Mouse (Mus musculus): ENCODE measurements around the gene Aurkaip1.
A peak's percentile ranks its signal among the peaks of the same experiment; 100 is the strongest.
"Not testable (repeated sequence)": the region's sequence is repeated elsewhere in the genome, so short reads cannot be mapped to it uniquely, and the experiment has no call there.

Aurkaip1 gene

DNA sequence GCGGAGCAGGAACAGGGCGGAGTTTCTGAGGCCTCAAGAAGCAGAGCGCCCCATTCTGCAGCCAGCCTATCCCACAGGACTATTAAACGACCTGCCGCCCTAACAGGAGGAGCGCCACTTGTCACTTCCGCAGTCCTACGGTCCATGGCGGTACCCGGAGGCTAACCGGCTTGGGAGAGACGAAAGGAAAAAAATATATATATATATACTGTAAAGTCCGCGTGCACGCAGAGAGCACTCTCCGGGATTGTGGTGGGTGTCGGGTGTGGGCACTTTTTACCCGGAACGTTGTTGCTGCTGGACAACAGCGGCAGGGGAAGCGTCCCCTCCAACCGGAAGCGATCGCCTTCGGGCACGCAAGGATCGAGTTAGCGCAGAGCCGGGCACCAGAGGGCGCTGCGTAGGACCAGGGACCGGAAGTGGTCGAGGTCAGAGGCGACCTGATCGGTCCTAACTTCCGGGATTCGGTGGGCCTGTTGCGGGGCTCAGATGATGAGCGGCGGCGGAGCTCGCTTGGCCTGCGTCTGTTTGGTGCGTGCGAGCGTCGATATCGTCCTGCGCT is at the start of gene Aurkaip1:
Aurkaip1 (plus strand) TSS at position 68 of the 562 bp plus-strand sequence.
- H3K4me3 ChIP-seq (replicated peaks; ENCODE audit: low read length) = peak within 1 kb of the TSS; percentile 94
- peaks cover 35% of the 10 kb centered on the region for H3K36me3 ChIP-seq (ENCODE audit: insufficient read depth, low read length)
- H3K27me3 ChIP-seq (ENCODE audit: insufficient read depth, low read length) = no peaks in the 10 kb centered on the region
- peaks cover 42% of the 10 kb centered on the region for H3K4me1 ChIP-seq (replicated peaks; ENCODE audit: low read depth, low read length)
- no peaks in the 10 kb centered on the region for H3K9me3 ChIP-seq (ENCODE audit: low read length)
- TF ChIP-seq CTCF (conservative IDR thresholded peaks at IDR 0.05; ENCODE audit: low read length) (peak; percentile 59), NANOG (IDR thresholded peaks at IDR 0.05; ENCODE audit: borderline replicate concordance, low read length) (no peak)

DNA sequence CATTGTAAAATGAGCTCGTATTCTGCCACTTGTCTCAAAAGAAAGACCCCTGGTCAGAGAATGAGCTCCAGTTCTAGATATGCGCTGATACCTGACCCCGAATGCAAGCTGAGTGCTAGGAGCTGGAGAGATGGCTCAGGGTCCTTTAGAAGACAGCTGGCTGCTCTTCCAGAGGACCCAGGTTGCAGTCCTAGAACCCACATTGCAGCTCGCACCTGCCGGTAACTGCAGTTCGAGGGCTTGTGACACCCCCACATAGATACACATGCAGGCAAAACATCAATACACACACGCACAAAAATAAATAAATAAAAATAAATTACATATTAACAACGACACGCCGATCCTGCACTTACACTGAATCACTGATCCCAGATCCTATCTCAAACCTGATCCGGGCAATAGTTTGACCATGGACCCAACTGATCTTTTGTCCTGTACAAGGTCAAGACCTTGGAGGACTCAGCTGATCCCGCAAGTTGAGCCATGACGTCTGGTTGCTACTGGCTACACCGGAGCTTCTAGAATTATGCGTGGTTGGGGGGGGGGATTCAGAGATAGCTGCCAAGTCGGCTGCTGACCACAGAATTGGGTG is 47.5 kb upstream of the Aurkaip1 start:
- Histone ChIP-seq H3K27me3 (ENCODE audit: insufficient read depth, low read length) (peaks cover 20% of the 10 kb centered on the region), H3K36me3 (ENCODE audit: insufficient read depth, low read length) (no peaks in the 10 kb centered on the region), H3K4me3 (replicated peaks; ENCODE audit: low read length) (peak overlapping the region; percentile 83), H3K4me1 (replicated peaks; ENCODE audit: low read depth, low read length) (peaks cover 29% of the 10 kb centered on the region), H3K9me3 (ENCODE audit: low read length) (no peaks in the 10 kb centered on the region)
- TF ChIP-seq NANOG (IDR thresholded peaks at IDR 0.05; ENCODE audit: borderline replicate concordance, low read length) (no peak), POU5F1 (IDR thresholded peaks at IDR 0.05; ENCODE audit: borderline replicate concordance, low read length) (no peak)

- Histone ChIP-seq H3K4me3 (replicated peaks; ENCODE audit: low read length) (peak overlapping the region; percentile 83), H3K4me1 (replicated peaks; ENCODE audit: low read depth, low read length) (peaks cover 25% of the 10 kb centered on the region), H3K36me3 (ENCODE audit: insufficient read depth, low read length) (no peaks in the 10 kb centered on the region), H3K9me3 (ENCODE audit: low read length) (no peaks in the 10 kb centered on the region), H3K27me3 (ENCODE audit: insufficient read depth, low read length) (peaks cover 16% of the 10 kb centered on the region)
- TF ChIP-seq POU5F1 (IDR thresholded peaks at IDR 0.05; ENCODE audit: borderline replicate concordance, low read length) = no peak
- TF ChIP-seq CTCF (conservative IDR thresholded peaks at IDR 0.05; ENCODE audit: low read length) = peak; percentile 31; the same call in 1 of the 2 replicates
Measured at GRCm38 (mm10) chr4:155784081-155784701, 46.9 kb upstream of the Aurkaip1 start.

GRCm38 (mm10) chr4:155785246-155785645 is 45.8 kb upstream of the Aurkaip1 start:
- Histone ChIP-seq H3K27me3 (ENCODE audit: insufficient read depth, low read length) (peaks cover 17% of the 10 kb centered on the region), H3K36me3 (ENCODE audit: insufficient read depth, low read length) (no peaks in the 10 kb centered on the region), H3K4me3 (replicated peaks; ENCODE audit: low read length) (no peak overlapping the region), H3K4me1 (replicated peaks; ENCODE audit: low read depth, low read length) (peaks cover 25% of the 10 kb centered on the region), H3K9me3 (ENCODE audit: low read length) (no peaks in the 10 kb centered on the region)
- no peak for TF ChIP-seq POU5F1 (IDR thresholded peaks at IDR 0.05; ENCODE audit: borderline replicate concordance, low read length)
- TF ChIP-seq CTCF (conservative IDR thresholded peaks at IDR 0.05; ENCODE audit: low read length) = no peak
- TF ChIP-seq NANOG (IDR thresholded peaks at IDR 0.05; ENCODE audit: borderline replicate concordance, low read length) = no peak

- Histone ChIP-seq H3K4me3 (replicated peaks; ENCODE audit: low read length) (peak within 1 kb of the TSS; percentile 83), H3K4me1 (replicated peaks; ENCODE audit: low read depth, low read length) (peaks cover 28% of the 10 kb centered on the region), H3K36me3 (ENCODE audit: insufficient read depth, low read length) (no peaks in the 10 kb centered on the region), H3K9me3 (ENCODE audit: low read length) (no peaks in the 10 kb centered on the region), H3K27me3 (ENCODE audit: insufficient read depth, low read length) (peaks cover 22% of the 10 kb centered on the region)
- TF ChIP-seq NANOG (IDR thresholded peaks at IDR 0.05; ENCODE audit: borderline replicate concordance, low read length) (no peak), CTCF (conservative IDR thresholded peaks at IDR 0.05; ENCODE audit: low read length) (peak; percentile 57), POU5F1 (IDR thresholded peaks at IDR 0.05; ENCODE audit: borderline replicate concordance, low read length) (no peak)
Measured at GRCm38 (mm10) chr4:155785819-155786218, 45.3 kb upstream of the Aurkaip1 start, which contains the start of gene Tmem88b. TSS of gene Tmem88b (minus strand) at chr4:155785874.

DNA sequence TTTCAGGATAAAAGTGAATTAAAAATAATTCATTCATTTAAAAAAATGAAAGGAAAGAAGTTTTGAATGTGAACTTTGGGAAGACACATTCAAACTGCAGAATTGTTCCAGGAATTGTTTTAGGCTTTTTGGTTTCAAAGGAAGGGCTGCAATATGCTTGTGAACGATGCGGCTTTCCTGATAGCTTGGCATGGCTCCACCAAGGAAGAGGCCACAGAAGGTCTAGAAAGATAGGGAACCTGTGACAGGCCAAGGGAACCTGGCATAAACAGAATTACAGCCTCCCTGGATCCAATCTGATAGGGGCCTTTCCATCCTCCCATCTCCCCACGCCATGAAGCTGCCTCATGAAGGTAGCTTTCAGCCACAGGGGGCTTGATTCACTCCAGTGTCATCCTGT is 42.8 kb upstream of the Aurkaip1 start:
- Histone ChIP-seq H3K4me1 (replicated peaks; ENCODE audit: low read depth, low read length) (peaks cover 39% of the 10 kb centered on the region), H3K4me3 (replicated peaks; ENCODE audit: low read length) (no peak overlapping the region), H3K9me3 (ENCODE audit: low read length) (no peaks in the 10 kb centered on the region), H3K27me3 (ENCODE audit: insufficient read depth, low read length) (peaks cover 43% of the 10 kb centered on the region), H3K36me3 (ENCODE audit: insufficient read depth, low read length) (no peaks in the 10 kb centered on the region)
- TF ChIP-seq CTCF (conservative IDR thresholded peaks at IDR 0.05; ENCODE audit: low read length) = no peak
- no peak for TF ChIP-seq POU5F1 (IDR thresholded peaks at IDR 0.05; ENCODE audit: borderline replicate concordance, low read length)
- no peak for TF ChIP-seq NANOG (IDR thresholded peaks at IDR 0.05; ENCODE audit: borderline replicate concordance, low read length)

DNA sequence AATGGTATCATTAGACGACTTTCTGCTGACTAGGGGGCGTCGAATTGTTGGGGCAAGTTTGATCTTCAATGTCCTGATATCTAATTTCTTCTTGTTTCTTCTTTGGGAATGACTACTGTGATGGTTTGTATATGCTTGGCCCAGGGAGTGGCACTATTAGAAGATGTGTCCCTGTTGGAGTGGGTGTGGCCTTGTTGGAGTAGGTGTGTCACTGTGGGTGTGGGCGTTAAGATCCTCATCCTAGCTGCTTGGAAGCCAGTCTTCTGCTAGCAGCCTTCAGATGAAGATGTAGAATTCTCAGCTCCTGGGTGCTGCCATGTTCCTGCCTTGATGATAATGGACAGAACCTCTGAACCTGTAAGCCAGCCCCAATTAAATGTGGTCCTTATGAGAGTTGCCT is 42.2 kb upstream of the Aurkaip1 start:
- H3K9me3 ChIP-seq (ENCODE audit: low read length); H3K36me3 ChIP-seq (ENCODE audit: insufficient read depth, low read length); H3K4me3 ChIP-seq (replicated peaks; ENCODE audit: low read length): not testable (repeated sequence)
- peaks cover 33% of the 10 kb centered on the region for H3K4me1 ChIP-seq (replicated peaks; ENCODE audit: low read depth, low read length)
- H3K27me3 ChIP-seq (ENCODE audit: insufficient read depth, low read length) = peaks cover 40% of the 10 kb centered on the region

GRCm38 (mm10) chr4:155790021-155790489 is 41.0 kb upstream of the Aurkaip1 start, which contains the start of gene Ankrd65:
TSS of gene Ankrd65 (plus strand) at chr4:155790439.
- Histone ChIP-seq H3K9me3 (ENCODE audit: low read length) (no peaks in the 10 kb centered on the region), H3K4me1 (replicated peaks; ENCODE audit: low read depth, low read length) (peaks cover 28% of the 10 kb centered on the region), H3K4me3 (replicated peaks; ENCODE audit: low read length) (peak within 1 kb of the TSS; percentile 77), H3K27me3 (ENCODE audit: insufficient read depth, low read length) (peaks cover 39% of the 10 kb centered on the region), H3K36me3 (ENCODE audit: insufficient read depth, low read length) (no peaks in the 10 kb centered on the region)
- no peak for TF ChIP-seq NANOG (IDR thresholded peaks at IDR 0.05; ENCODE audit: borderline replicate concordance, low read length)
- TF ChIP-seq CTCF (conservative IDR thresholded peaks at IDR 0.05; ENCODE audit: low read length) = no peak
- no peak for TF ChIP-seq POU5F1 (IDR thresholded peaks at IDR 0.05; ENCODE audit: borderline replicate concordance, low read length)
